Mouse (Mus musculus): ENCODE results near the gene Btf3. TPM values are rescaled to one million over a fixed set of nuclear protein-coding genes. Genes with fewer than 3 reads are reported as not detected.

The Btf3 gene
- total RNA-seq, 1 experiment from 2014 or later: 559 TPM

DNA sequence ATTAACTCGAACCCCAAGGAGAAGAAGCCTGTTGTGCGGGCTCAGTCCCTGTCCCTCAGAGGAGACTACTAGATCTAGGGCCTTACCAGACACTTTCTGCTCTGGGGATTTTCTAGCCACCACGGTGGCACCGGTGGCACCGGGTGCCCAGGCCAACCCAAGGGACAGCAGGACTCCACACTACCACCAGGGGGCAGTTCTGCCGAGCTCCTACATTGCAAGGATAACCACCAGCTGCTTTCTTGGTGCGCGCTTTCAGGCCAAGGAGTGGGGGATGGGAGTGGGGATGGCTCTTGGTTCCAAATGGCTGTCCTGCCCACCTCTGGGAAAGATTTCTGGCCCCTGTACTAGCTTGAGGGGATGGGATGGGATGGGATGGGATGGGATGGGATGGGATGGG, 34.7 kb upstream of the Btf3 start:
- no peak for ATAC-seq (ENCODE audit: extremely low read depth, insufficient number of reproducible peaks, low FRiP score, poor library complexity, severe bottlenecking)

DNA sequence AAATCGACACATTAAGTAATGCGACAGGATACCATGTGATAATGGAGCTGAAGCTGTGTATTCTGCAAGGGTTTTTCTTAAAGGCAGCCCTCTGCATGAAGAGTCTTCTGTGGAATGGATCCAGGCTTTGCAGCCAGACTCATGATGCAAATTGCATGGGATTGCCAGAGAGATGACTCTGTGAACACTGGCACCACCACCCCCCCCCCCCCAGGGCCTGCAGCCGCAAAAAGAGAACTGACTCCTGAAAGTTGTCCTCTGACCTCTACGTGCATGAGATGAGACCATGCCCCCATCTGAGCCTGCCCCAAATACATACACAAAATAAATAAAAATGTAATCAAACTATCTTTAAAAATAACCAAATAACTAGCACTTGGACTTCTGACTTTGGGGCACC, 32.7 kb upstream of the Btf3 start:
- no peak for ATAC-seq (ENCODE audit: extremely low read depth, insufficient number of reproducible peaks, low FRiP score, poor library complexity, severe bottlenecking)

DNA sequence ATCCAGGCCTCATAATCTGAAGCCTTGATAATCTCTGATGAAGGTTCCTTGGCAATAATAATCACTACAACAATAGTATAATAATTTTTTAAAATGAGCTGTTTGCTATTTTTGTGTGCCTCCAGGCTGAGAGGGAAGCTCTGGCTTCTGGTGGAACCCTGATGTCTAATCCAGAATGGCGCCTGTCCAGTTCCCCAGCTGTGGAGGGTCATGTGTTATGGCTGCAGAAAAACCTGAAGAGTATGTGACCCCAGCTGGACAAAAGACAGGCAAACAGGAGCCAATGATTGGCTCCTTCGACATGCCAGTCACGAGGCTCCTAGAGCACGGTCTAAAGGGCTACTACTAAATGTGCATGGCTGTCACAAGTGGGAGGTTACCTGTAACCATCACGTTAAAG, 23.7 kb upstream of the Btf3 start:
- ATAC-seq (ENCODE audit: extremely low read depth, insufficient number of reproducible peaks, low FRiP score, poor library complexity, severe bottlenecking): no peak

GRCm38 (mm10) chr13:98336205-98336604, 19.4 kb upstream of the Btf3 start:
- ATAC-seq (ENCODE audit: extremely low read depth, insufficient number of reproducible peaks, low FRiP score, poor library complexity, severe bottlenecking): no peak

DNA sequence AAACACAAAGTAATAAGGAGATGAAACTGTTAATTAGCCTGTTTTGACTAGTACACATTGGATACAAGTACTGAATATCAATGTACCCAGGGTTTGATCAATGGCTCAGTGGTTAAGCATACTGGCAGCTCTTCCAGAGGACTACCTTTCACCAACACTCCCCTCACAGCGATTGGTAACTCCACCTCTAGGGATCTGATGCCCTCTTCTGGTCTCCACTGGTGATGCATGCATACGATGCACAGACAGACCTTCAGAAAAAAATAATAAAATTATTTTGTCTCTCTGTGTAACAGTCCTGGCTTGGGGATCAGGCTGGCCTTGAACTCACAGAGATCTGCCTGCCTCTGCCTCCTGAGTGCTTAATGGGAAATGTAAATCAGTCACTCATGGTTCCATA, 15.3 kb upstream of the Btf3 start:
- ATAC-seq (ENCODE audit: extremely low read depth, insufficient number of reproducible peaks, low FRiP score, poor library complexity, severe bottlenecking): peak; percentile 33; the same call in 1 of the 2 replicates

DNA sequence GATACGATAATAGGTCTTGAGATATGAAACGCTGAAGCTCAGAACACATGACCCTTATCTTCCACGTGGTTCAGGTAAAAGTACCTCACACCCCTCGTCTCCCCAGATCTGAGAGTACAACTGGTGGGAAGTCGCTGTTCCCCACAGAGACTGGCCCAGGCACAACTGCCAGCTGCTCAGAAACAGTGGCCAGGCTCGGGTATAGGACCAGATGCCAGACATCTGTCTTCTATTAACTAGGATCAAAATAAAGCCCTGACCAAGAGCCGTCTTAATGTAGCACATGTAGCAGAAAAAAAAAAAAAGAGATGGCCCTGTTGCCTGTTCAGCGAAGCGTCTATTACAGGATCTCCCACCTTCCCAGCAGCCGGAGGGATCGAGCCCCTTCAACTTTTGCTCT, 8.2 kb upstream of the Btf3 start:
- ATAC-seq (ENCODE audit: extremely low read depth, insufficient number of reproducible peaks, low FRiP score, poor library complexity, severe bottlenecking): no peak

DNA sequence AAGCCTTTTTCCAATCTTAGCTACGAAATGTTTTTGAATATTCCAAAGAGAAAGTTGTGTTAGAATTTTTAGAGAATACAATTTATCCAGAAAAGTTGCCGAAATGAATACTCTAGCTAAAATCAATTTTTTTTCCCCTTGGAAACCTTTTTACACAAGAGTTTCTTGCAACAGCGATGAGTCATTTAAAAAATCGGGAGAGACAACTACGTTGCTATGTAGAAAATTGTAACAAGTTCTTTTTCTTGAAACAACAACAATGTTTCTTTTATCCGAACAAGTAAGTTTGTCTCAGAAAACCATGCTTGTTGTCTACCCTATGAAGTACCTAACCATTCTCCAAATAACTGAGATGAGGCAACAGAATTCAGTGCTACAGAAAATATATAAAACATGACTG, 1.1 kb upstream of the Btf3 start:
- ATAC-seq (ENCODE audit: extremely low read depth, insufficient number of reproducible peaks, low FRiP score, poor library complexity, severe bottlenecking): no peak

DNA sequence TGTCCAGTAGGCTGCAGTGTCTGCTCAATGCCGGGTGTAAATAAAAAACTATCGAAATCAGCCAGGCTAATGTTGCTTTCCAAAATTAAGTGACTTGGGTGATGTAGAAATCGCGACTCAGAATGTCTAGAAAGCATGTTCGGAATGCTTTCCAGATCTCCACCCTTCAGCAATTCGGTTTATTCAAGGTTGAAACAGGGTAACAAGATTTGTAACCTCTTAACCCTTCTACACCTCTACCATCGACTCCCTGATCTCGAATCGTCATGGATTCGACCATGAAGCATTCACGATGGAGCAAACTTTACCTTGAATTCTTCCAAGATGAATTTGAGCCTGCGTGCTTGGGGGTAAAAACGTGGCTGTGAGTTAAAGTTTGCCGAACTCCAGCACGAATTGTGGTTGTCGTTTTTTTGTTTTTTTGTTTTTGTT, 456 bp upstream of the Btf3 start:
- no peak for ATAC-seq (ENCODE audit: extremely low read depth, insufficient number of reproducible peaks, low FRiP score, poor library complexity, severe bottlenecking)

DNA sequence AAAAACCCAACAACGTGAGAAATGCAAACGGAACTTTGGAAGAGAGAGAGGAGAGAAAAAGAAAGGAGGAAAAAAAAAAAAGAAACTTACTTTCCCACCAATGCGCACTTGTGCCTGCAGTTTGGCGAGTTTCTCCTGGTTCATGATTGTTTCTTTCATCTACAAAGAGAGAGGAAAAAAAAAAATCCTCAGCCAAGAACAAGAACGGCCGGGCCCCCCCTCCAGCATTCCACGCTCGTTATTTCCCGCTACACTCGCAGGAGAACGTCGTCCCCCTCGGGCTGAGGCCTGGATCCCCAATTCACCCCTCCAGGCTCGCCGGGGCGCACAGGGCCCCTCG, 696 bp downstream of the Btf3 start:
- ATAC-seq (ENCODE audit: extremely low read depth, insufficient number of reproducible peaks, low FRiP score, poor library complexity, severe bottlenecking): no peak

DNA sequence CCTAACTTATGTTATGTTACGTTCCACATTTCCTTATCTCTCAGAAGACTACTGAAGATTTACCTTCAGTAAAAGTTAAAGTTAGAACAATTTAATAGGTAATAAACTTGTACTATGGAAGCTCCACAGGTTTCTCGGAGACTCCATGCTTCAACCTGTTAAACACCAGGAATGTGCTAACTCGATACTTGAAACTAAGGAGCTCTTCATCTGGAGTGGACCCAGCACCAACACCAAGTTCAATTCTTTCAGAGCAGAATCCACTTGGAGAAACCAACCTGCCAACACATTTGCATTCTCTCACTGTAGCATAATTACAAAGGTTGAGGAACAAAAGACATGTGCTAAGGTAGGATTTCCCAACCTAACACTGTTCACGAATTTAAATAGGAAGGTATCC, 1.7 kb downstream of the Btf3 start:
- ATAC-seq (ENCODE audit: extremely low read depth, insufficient number of reproducible peaks, low FRiP score, poor library complexity, severe bottlenecking): no peak

DNA sequence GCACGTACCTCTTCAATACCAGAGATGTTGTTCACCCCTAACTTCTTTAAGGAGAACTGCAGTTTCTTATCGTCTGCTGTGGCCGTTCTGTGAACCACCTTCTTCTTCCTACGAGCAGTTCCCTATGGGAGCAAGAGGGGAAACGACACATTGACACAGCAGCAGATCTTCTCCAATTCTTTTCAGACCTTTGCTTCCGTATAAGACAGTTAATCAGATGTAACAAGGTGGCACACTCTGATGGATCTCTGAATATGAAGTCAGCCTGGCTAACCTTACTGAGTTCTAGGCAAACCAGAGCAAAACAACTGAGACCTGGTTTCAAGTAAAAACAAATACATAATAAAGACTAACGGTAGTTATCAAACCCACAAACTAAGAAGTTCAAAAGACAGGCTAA, 3.2 kb downstream of the Btf3 start:
- no peak for ATAC-seq (ENCODE audit: extremely low read depth, insufficient number of reproducible peaks, low FRiP score, poor library complexity, severe bottlenecking)

- no peak for ATAC-seq (ENCODE audit: extremely low read depth, insufficient number of reproducible peaks, low FRiP score, poor library complexity, severe bottlenecking)
These were observed 5.2 kb downstream of the Btf3 start for GRCm38 (mm10) chr13:98311597-98311996.

DNA sequence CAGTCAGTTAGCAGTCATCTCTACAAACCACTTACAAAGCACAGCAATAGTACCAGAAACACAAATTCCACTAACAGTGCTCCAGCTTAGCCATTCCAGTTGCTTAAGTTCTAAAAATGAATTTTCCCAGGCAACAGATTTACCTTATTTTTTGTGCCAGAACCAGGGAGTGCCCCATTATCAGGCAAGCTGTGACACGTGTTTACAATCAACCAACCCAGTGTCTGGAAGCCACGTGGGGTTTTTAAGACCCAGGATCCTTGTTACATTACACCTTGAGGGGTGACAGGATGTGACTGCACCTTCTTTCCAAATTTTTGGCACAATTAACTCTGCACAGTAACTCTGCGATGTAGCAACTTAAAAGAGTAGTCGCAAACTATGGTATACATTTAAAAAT, 8.1 kb downstream of the Btf3 start:
- no peak for ATAC-seq (ENCODE audit: extremely low read depth, insufficient number of reproducible peaks, low FRiP score, poor library complexity, severe bottlenecking)

DNA sequence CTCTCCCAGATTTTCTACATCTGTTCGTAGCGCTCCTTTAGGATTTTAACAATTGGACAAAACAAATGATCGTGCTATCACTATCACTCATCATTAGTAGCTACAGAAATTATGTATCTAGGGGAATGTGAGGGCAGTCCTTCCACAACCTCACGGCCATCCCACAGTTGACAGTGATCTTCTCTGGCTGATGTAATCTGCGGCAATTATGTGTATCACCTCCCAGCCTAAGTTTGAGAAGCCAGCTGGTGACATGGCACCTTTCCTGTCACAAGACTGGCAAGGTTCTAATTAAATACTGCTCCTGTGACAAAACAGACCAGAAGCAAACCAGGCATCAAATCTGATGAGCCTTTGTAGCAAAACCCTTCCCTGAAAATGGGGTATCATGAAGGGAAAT, 8.8 kb downstream of the Btf3 start:
- ATAC-seq (ENCODE audit: extremely low read depth, insufficient number of reproducible peaks, low FRiP score, poor library complexity, severe bottlenecking): no peak

DNA sequence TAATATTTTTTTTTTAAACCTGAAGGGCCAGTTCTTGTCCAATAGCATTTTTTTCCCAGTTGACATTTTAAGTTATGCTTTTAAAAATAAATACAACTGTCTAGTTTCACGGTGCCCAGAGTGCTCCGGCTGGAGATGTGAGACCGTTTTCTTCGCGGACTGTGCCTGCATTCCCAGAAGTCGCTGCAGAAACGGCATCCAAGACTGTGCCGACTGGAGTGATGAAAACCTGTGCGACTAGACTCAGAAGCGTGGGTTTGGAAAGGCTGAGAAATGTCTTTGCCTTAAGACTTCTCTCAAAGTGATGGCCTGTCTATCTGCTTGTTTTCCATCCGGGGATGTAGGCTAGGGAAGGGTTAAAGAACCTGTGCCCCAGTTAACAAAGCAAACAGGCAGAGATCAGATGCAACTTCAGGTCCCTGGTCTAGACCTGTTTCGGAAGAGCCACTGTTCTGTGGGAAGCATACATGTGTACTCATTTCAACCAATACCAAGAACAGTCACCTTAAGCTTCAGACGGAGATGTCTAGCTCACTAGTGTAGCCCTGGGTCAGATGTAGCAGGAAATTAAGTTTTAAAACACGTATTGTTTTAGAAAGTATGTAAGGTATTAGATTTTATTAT, 9.8 kb downstream of the Btf3 start:
- ATAC-seq (ENCODE audit: extremely low read depth, insufficient number of reproducible peaks, low FRiP score, poor library complexity, severe bottlenecking): no peak

DNA sequence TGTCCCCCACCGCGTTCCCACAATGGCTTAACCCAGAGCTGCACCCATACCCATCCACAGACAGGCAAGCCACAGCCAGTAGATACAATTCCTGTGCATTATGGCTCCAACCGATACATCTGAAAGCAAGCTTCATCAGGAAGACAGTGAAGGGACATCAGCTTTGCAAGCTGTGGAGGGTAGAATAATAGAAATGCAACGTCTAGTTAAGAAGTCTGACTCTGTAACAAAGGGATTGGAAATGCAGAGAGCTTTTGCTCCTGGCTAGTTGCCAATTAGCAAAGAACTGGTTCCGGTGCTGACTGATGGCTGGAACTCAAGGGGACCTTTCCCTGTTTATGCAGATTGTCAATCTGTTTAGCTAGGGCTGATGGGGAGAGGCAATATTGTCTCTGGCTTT, 10.4 kb downstream of the Btf3 start:
- ATAC-seq (ENCODE audit: extremely low read depth, insufficient number of reproducible peaks, low FRiP score, poor library complexity, severe bottlenecking): no peak

DNA sequence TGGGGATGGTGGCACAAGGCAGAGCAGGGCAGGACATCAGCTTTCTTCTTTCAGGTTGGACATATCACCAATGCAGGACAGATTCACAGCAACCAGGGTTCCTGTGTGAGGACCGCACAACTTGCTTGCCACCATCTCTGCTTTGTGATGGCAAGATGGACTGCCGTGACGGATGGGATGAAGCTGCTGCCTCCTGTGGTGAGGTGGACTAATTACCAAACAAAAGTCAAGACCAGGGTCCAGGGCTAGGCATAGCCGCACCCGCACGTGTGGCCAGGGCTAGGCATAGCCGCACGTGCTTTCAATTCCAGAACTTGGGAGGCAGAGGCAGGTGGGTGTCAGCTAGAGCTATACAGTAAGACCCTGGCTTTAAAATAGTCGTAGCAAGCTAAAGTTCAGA, 11.5 kb downstream of the Btf3 start:
- ATAC-seq (ENCODE audit: extremely low read depth, insufficient number of reproducible peaks, low FRiP score, poor library complexity, severe bottlenecking): no peak

- ATAC-seq (ENCODE audit: extremely low read depth, insufficient number of reproducible peaks, low FRiP score, poor library complexity, severe bottlenecking): peak; percentile 82
These were observed 17.7 kb downstream of the Btf3 start for GRCm38 (mm10) chr13:98298833-98299758.

GRCm38 (mm10) chr13:98297883-98298482, 18.8 kb downstream of the Btf3 start:
- ATAC-seq (ENCODE audit: extremely low read depth, insufficient number of reproducible peaks, low FRiP score, poor library complexity, severe bottlenecking): no peak

- ATAC-seq (ENCODE audit: extremely low read depth, insufficient number of reproducible peaks, low FRiP score, poor library complexity, severe bottlenecking): no peak
These were observed 20.7 kb downstream of the Btf3 start for GRCm38 (mm10) chr13:98296072-98296471.

Measured in neutrophil, adult 5-6 weeks (primary cell).